Mouse (Mus musculus): ENCODE results near the gene Clec2d.
A peak's percentile ranks its signal among the peaks of the same experiment; 100 is the strongest.

The Clec2d gene

DNA sequence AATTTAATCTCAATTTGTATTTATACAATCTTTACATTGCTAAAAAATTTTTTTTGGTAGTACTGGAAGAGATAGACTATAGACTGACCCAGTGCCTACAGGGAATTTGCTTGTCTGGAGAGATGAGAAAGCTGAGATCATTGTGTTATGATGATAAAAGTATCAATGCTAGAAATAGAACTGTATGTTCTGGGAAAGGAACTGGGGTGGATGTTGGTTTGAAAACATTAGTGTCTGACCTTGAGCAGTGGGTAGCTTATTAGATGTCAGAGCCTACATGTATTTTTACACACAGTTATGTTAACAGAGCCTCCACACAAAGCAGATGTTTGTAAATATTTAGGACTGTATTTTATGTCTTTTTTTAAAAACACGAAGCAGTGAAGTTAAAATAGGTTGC lies 43.7 kb downstream of the Clec2d start:
- no peak for DNase-seq (ENCODE audit: low read depth, low spot score)

DNA sequence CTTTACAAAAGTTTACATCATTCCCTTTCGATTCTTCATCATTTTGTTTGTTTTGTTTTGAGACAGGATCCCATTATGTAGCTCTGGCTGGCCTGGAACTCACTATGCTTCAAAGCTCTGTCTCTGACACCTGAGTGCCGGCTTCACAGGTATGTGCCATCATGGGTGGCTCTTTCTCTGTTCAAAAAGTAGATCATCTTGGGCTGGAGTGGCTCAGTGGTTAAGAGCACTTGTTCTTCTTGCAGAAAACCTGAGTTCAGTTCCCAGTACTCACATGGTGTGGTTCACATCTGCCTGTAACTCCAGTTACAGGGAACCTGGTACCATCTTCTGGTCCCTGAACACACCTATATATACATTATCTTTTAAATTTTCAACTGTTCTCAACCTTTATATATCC lies 44.7 kb downstream of the Clec2d start:
- DNase-seq (ENCODE audit: low read depth, low spot score): no peak

DNA sequence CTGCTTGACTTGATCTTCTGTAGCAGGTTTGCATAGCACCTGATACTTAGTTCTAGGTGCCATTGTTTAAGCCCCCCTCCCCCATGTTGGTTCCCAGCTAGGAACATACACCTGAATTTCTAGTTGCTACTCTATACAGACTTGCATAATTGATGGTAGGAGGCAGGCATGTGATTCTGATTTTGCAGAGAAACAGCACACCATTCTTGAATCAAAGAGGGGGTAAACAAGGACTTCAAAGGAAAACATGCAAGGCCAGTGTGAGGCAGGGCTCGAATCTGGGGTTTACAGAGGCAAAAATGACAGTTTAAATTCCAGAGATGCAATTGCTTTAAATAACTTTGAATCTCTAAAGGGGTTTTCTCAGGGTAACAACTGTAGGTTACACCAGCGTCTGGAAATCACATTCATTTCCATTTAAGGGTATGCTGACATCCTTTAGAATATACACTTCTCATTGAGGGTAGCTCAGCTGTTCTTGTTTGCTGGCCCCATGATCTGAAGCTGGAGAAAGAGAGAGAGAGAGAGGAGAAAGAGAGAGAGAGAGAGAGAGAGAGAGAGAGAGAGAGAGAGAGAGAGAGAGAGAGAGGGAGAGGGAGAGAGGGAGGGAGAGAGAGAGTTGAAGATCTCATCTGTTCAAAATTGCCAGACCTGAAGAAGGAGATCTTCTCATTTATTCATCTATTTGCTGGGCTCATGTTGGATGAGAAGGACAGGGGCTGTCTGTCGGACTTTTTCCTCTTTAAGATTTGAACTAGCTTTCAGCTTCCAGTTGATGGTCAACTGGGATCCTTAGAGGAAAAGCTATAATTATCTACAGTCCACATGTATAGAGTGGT lies 48.7 kb downstream of the Clec2d start:
- DNase-seq (ENCODE audit: low read depth, low spot score): peak; percentile 66

DNA sequence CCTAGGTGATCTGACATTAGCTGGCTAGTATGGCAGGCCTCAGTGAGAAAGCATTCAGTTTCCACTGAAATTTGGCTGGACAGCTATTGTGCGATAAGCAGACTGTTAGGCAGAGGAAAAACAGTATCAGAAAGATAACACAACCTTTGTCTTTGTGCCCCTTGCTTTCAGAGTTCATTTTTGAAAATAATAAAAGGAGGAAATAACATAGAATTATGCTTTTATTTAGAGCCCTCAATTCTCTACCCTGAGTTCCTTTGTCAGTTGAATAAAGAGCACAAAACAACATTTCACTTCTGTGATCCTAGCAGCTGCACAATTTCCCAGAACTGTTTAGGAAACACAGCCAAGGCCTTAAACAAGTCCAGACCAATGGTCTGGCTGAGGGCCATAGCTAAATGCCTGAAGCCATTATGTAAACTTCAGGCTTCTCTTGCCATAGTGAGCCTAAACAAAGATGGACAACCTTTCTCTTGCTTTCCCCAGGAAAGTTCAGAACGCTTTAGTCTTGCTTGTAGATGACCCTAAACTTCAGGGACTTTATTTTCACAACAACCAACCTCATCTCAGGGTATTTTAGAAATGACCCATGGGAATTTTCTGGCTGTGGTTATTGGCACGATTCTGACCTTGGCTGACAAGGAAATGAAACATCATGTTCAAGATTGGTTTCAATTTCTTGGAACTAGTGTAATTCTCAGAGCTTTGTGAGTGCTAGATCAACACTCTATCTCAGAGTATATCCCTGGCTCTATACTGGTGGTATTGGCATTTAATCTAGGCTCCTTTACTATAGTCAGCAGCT lies 49.6 kb downstream of the Clec2d start:
- no peak for DNase-seq (ENCODE audit: low read depth, low spot score)

DNA sequence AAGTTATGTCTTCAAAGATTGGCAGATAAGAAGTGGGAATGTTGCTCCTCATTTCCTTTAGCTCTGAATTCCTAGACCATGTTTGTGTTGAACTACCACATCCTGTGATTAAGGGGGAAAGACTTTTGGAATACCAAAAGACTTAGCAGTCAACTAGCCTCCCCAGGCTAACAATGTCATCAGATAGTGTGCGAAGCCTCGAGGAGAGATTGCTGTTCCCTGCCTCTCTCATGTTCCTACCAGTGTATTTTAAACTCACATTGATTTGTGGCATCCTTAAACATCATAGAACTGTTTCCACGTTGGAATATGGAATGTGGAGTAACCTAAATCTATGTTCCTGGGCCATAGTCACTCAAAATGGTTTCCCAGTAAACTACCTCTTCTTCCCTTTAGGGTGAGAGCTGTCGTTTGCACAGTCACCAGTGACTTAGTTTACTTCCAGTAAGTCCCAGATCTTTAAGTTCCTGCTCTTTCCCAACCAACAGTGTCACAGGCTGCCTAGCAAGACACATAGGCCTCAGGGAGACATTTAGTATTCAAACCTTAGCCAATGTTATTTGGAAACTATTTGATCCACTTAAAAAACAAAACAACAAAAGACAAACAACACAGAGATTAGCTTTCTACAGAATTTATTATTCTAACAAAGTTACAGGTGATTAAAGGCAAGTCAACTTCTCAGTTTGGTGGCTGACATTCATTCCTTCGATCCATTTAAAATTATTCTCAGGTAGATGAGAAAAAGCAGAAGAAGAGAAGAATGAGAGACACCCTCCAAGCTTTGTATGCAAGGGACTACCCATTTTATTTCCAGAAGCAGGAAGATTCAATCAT lies 51.8 kb downstream of the Clec2d start:
- no peak for DNase-seq (ENCODE audit: low read depth, low spot score)

DNA sequence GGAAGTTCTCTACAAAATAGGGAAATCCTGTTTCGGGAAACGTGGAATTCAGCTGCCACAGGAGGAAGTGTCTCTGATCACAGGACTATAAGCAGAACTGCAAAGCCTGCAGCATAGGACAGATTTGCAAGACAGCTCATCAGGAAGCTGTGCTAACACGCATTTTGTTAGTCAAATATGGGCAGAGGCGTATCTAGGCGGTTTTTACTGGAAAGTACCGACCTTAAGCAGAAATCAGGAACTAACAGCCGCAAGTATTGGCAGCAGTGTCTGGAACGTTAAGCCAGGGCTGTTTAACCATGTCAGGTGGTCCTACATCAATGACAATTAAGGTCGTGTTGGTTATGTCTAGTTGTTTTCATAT lies 52.4 kb downstream of the Clec2d start:
- DNase-seq (ENCODE audit: low read depth, low spot score): peak; percentile 91

DNA sequence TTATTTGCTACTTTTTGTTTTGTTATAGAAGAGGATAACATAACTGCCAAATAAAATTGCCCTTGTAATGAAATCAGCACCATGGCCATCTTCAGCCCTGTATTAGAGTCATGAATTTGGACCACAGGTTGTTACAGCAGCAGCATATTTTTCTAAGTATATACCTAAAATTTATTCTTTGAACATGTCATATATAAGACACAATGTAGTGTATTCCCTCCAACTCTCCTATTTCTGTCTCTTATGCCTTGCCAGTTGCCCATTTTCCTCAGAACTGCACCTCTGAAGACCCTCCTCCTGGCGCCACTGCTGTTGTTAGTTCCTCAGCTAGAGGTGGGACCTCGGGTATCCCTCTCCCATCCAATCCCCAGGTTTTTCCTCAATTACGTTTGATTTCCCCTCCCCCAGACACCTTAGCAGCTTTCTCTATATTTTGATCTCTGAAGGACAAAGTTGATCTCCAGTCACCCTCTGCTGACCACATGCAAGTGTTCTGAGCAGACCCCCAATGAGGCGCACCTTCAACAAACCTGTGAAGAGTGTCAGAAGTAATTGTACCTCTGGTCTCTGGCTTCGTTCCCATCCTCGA lies 53.0 kb downstream of the Clec2d start:
- DNase-seq (ENCODE audit: low read depth, low spot score): peak; percentile 46

DNA sequence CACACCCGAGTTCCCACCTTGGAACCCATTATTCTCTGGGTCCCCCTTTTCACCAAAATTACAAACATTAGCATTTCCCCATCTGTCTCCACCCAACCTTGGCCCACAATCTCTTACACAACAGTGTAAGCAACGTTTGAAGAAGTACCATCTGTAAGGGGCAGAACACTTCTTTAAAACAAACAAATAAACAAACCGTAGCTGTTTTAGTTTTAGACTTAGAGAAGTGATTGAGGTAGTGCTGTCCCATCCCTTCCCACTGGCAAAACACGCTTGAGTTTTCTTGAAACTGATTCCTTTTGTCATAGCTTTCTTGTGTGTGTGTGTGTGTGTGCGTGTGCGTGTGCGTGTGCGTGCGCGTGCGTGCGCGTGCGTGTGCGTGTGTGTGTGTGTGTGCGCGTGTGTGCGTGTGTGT lies 53.5 kb downstream of the Clec2d start:
- DNase-seq (ENCODE audit: low read depth, low spot score): peak; percentile 68

DNA sequence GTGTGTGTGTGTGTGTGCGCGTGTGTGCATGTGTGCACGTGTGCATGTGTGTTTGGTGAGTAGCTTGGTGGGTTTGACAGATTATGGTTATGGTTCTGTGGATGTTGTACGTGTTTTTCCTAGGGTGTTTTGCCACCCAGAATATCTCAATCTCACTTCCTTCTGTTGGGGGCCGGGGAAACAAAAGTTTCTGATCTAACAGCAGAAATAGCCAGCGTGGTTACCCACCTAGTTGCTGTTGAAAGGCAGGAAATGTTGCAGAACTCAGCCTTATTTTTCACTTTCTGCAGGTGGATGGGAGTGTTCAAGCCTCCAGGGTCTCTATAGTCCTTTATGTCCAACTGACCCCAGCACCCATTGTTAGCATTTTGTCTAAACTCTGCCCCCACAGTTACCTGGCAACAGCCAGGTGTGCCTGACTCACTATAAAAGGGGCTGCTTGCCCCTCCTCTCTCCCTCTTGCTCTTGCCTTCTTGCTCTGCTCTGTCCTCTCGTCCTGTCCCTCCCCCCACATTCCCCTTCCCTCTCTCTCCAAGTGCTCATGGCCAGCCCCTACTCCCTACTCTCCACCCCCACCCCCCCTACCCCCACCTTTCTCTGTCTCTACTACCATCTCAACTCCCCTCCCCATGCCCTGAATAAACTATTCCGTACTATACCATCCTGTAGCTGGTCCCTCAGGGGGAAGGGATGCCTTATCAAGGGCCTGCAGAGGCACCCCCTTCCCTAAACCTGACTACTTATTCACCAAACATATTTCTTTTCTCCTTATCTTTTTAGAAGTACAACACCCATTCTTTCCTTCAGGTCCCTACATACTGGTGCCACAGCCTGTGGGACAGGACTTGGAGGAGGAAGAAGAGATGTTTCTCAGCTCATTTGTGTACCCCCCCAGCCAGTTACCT lies 54.3 kb downstream of the Clec2d start:
- peak; percentile 75 for DNase-seq (ENCODE audit: low read depth, low spot score)

DNA sequence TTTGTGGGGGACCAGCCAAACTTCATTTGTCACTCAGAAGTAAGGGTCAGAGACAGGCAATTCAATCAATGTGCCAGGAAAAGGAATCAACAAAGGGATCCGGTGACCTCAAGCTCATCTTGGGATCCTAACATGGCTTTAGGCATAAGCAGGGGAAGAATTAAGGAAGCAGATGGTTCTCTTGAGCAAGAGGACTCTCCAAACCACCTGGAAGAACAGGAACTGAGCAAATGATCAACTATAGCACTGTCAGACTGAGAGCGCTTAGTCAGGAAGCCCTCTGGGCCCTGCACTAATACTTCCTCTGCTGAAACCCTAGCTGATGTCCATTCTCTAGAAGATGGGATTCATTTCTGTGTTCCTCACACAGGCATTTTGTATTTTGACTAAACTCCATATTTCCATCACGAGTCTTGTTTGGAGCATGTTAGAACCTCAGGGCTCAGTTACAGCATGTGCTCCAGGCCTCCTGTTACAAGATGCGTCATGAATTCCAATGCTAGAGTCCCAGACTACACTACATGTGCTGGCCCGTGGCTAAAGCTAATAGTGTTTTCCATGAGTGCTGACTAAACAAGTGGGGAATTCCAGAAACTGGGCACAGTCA lies 55.5 kb downstream of the Clec2d start:
- peak; percentile 64 for DNase-seq (ENCODE audit: low read depth, low spot score)
